Mouse (Mus musculus) adrenal gland, adult 18-20 months (tissue): Measurements from ENCODE around the gene Tapbp. TPM values are rescaled to one million over a fixed set of nuclear protein-coding genes. Genes with fewer than 3 reads are reported as not detected.
"Not testable (repeated sequence)": the region's sequence is repeated elsewhere in the genome, so short reads cannot be mapped to it uniquely, and the experiment has no call there.

Experiments used
- DNase-seq, 2 experiments: peaks; one replicate each; pipeline ENCODE4 v3.0.0; 2021 to 2022; ENCODE audit warnings: low spot score in 2 of 2
- total RNA-seq, 2 experiments: library from RNA; stranded (reverse); gene quantifications; 1 replicate in 1 of 2; 2 replicates in 1 of 2; pipeline ENCODE4 v1.2.3; 2021

Gene Tapbp
- total RNA-seq, 2 experiments from 2014 or later = 179 to 234 TPM

DNA sequence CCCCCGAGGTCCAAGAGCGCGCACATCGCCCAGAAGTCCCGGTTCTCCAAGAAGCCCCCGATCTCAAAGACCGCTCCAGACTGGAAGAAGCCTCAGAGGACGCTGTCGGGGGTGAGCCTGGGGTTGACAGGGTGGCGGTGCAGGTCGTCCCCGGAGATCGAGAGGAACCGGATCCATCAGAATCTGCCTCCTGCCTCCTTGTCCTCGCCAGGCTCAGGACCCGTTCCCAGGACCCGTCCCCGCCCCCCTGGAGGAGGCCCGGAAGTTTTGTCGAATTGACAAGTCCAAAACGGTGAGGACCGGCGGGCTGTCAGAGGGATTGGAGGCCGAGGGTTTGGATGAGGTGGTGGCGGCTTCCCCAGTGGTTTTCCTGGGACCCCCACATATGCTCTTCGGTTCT lies 25.3 kb downstream of the Tapbp start:
- no peak for DNase-seq

- no peak for DNase-seq
Measured at GRCm38 (mm10) chr17:33941381-33941780, 25.7 kb downstream of the Tapbp start.

DNA sequence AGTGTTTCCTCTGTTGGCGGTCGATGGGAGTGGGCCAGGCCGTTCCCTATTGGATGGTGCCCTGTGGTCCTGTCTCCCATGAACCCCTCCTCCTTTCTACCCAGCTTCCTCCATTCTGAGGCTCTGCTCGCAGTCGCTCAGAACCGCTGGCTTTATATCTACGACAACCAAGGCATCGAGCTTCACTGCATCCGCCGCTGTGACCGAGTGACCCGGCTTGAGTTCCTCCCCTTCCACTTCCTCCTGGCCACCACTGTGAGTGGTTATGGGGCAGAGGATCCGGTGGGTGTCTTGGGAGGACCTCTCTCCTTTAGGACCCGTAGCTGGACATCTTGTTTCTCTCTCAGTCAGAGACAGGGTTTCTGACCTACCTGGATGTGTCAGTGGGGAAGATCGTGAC lies 27.8 kb downstream of the Tapbp start:
- no peak for DNase-seq

GRCm38 (mm10) chr17:33947430-33948089 lies 31.9 kb downstream of the Tapbp start:
- DNase-seq = no peak

DNA sequence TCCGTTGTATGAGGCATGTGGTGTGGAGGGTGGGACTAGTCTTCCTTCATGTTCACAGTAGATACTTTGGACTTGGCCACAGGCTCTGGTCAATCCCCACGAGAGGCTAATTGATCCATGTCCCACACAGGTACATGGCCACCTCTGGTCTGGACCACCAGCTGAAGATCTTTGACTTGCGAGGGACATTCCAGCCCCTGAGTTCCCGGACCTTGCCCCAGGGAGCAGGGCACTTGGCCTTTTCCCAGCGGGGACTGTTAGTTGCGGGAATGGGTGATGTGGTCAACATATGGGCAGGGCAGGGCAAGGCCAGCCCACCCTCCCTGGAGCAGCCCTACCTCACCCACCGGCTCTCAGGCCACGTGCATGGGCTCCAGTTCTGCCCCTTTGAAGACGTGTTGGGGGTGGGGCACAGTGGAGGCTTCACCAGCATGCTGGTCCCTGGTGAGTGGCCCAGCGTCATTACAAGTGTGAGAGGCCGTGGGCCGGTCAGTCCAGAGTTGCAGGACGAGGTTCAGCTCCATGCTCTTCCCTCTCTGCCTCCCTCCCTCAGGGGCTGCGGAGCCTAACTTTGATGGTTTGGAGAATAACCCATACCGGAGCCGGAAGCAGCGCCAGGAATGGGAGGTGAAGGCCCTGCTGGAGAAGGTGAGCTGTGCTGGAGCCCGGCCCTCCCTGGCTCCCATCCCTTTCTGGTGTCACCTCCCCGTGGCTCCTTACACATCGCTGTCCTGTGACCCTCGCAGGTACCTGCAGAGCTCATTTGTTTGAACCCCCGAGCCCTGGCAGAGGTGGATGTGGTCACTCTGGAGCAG lies 32.6 kb downstream of the Tapbp start:
- DNase-seq = peak in 1 of 2 experiments; percentile 21

DNA sequence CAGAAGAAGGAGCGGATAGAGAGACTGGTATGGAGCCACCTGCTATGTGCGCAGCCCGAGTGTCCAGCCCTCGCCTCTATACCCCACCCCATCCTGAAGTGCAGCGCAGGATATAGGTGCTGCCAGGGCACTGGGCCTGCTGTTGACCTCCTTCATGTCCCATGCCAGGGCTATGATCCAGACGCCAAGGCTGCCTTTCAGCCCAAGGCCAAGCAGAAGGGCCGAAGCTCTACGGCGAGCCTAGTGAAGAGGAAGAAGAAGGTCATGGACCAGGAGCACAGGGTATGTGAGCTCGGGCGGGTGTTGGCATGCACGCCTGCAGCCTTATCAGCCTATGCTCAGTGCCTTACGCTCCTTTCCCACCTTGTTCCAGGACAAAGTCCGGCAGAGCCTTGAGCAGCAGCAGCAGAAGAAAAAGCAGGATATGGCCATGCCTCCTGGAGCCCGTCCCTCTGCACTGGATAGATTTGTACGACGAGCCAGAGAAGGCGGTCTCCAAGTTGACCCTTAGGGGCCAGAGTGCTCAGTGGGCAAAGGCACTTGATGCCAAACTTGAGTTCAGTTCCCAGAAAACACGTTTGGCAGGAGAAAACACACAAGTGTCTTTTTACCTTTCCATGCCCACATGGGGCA lies 33.3 kb downstream of the Tapbp start:
- peak in 1 of 2 experiments; percentile 22 for DNase-seq

DNA sequence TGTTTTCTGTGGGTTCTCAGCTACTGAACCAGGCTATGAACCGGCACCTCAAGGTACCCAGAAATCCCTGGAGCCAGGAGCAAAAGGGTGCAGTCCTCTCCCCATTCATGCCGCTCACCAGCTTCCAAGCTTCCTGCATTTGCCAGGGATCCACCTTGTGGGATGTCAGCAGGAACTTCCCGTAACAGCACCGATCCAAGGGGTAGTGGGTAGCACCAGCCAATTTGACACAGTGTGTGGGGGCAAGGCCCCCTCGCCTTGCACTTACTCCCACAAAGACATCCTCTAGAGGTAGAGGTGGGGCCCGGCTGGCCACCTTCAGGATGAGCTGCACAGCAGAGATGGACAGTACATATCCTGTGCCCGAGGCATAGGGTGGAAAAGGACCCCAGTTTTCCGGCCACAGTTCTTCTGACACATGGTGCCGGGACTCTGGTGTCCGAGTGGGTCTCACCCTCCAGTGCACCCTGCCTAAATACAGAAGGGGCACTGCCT lies 34.5 kb downstream of the Tapbp start:
- peak in 1 of 2 experiments; percentile 22 for DNase-seq

- DNase-seq = peak; percentile 64 to 66
Measured at GRCm38 (mm10) chr17:33951021-33951946, 35.6 kb downstream of the Tapbp start, which contains the start of gene B3galt4. TSS of gene B3galt4 (minus strand) at chr17:33951488.

GRCm38 (mm10) chr17:33952015-33952414 lies 36.3 kb downstream of the Tapbp start:
- not testable (repeated sequence) for DNase-seq

DNA sequence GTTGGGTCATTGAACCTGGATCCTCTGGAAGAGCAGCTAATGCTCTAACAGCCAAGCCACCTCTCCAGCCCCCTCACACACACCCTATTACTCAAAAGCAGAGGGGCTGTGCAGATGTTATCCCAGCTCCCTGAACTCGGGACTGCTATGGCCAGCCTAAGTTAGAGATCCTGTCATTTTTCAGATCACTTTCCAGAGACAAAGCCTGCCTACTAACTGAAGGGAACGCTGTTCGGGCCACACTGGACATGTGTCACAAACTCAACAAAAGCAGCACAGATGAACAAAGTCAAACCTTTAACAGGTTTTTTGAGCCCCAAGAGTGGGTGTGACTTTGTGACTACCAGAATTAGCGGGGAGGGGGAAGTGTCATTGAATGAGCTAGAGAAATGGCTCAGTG lies 37.2 kb downstream of the Tapbp start:
- DNase-seq = no peak

DNA sequence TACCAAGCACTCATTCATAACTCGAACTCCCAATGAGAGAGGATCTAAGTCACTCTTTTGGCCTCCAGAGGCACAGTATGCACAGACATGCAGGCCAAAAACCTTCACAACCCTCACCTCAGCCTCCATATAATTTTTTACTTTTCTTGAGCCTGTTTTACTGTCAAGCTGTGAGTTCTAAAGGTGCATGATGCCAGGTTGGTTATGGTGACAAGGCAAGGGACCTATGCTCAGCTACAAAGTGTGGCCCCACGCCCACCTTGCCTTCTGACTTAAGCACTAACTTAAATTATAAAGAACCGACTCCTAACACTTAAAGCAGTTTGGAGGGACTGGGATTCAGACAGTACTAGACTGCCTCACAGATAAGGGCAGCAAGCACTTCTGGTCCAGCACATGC lies 37.6 kb downstream of the Tapbp start:
- DNase-seq = no peak

DNA sequence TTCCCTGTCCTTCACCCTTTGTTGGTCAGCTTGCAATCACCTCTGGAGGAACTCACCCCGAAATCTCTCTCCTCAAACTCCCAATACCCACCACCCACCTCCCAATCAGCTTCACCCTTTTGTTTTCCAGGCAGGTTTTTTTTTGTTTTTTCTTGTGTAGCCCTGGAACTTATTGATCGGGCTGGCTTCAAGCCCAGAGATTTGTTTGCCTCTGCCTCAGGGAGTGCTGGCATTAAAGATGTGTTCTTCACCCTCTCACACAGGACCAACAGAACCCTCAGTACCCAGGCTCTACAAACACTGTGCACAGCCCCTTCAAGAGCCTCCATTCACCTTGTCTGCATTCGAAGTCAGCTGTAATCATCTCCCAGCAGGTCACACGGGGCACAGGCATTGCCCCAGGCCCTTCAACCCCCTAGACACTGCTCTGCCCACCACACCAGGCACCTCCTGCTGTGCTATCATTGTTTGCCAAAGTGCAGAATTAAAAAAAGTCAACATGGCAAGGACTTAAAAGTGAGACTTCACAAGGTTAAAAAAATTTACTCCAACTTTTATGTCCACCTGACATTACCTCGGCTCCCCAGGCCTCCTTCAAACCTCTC lies 38.4 kb downstream of the Tapbp start:
- no peak for DNase-seq

DNA sequence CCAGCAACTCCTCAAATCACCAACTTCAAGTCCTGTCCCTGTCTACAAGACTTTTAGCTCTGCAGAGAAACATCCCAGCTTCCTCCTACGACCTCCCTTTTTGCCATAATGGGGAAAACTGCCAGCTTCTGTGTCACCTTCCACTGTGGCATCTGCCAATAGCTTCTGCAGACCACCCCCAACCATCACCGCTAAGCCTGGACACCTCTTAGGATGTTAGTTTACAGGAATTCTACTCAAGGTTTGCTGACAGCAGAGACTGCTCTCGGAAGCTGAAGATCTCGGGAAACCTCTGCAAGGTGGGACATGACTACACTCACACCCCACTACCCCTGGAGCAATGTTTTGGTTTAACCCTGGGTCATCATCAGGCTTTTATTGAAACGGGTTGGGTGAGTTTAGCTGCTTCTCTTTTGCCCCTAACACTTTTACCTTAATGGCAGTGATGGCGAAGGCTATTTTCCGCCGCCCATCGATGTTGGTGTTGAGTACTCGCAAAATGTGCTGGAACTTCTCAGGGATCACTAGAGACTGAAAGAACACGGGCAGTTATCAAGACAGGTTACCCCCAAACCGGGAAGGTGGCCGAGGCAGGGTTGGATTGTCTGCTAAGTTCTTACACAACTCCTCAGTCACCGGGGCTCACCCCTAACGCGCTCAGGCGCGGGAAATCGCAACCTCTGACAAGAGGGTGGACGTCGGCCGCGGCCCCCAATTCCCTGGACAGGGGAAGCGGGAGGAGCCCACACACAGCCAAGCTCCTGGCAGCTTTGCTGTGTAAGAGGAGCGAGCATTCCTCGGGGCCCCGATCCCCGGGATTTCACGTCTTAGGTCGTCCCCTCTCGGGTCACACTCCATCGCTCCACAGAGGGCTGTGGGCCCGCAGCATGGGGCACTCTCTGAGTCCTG lies 39.2 kb downstream of the Tapbp start:
- peak in 1 of 2 experiments; percentile 56 for DNase-seq

DNA sequence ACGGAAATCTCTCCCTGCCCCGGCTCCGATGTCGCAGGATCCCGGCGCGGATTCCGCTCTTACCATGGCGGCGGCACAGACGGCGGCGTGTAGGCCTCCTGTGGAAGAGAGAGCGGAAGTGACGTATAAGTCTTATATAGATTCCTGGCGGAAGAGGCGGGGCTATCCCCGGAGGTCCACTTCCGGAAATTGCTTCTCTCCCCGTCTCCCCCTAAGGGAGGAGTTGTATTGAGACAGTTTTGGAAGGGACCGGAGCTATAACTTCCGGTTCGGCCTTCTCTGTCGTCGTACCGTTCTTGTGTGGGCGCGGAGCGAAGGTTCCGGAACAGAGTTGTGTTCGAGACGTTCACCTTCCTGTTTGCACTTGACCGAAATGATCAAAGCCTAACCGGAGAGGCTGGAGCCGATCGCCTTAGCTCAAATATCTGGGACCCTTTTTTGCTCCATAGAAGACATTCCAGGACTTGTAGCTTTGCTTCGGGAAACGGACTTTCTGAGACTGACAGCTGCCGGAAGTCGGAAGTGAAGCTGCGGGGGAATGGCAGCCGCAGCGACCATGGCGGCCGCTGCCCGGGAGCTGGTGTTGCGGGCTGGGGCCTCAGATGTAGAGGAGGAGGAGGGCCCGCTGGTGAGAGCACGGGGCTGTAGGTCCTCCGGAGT lies 40.0 kb downstream of the Tapbp start, which contains the start of the genes Vps52 and Rps18:
Vps52 (plus strand) TSS at position 258 of the 660 bp plus-strand sequence.
Rps18 (minus strand) TSS at position 447 of the 660 bp plus-strand sequence.
- peak; percentile 92 to 95 for DNase-seq

DNA sequence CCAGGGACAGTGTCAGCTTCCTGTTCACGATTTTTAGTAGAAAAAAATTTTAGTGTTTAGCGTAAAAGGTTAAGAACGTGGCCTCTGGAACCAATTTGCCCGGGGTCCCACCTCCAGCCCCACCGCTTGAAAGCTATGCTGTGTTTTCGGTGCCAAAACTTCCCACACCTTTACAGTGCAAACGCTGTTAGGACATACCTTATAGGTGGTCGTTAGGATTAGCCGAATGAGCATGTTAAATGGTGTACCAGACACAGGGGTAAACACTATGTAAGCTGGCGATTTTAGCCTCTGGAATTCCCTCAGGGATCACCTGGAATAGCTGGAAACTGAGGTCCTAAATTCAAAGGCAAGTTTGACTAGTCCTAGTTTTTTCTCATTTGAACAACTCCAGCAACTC lies 40.6 kb downstream of the Tapbp start:
- DNase-seq = no peak

DNA sequence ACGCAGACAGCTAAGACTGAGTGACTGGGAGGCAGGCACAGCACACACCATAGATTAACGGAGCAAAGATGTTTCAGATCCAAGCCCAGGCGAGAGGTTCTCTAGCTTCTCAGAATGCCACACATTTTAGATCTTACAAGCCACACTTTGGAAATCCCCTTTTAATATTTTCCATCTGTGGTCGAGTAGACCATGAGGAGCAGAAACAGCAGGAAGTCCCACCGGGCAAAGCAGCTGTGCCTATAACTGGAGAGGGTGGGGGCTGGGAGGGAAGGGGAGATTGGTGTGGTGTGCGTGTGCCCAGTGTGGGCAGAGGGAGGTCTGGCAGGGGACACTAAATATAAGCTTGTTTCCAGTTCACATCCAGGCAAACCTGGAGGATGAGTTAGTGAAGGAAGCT lies 41.8 kb downstream of the Tapbp start:
- no peak for DNase-seq

- DNase-seq = no peak
Measured at GRCm38 (mm10) chr17:33958451-33958850, 42.8 kb downstream of the Tapbp start.

- DNase-seq = no peak
Measured at GRCm38 (mm10) chr17:33959135-33959534, 43.4 kb downstream of the Tapbp start.
